Mouse (Mus musculus) heart, embryonic 13.5 days (tissue): ENCODE data around the gene Hbq1b. TPM values are rescaled to one million over a fixed set of nuclear protein-coding genes. Genes with fewer than 3 reads are reported as not detected.
A peak's percentile ranks its signal among the peaks of the same experiment; 100 is the strongest.

Experiments
- ATAC-seq: fragments of 200-750 bp; cut with Nextera tagmentation; 2 replicates; pipeline ENCODE4 v1.8.0; 2017; ENCODE audit warnings: moderate TSS enrichment; ENCODE audit not compliant: insufficient number of reproducible peaks, low FRiP score, low TSS enrichment; ENCODE audit errors: extremely low read depth
- H3K27ac ChIP-seq: fragments of 300-500 bp; sonication (generic); replicated peaks from 2 replicates; pipeline ENCODE4 v1.5.1; 2015; ENCODE audit warnings: moderate library complexity, mild to moderate bottlenecking, inconsistent platforms
- H3K27me3 ChIP-seq: fragments of 300-500 bp; sonication (generic); replicated peaks from 2 replicates; pipeline ENCODE4 v1.6.1; 2015; ENCODE audit warnings: mild to moderate bottlenecking, inconsistent platforms
- H3K36me3 ChIP-seq: fragments of 300-500 bp; sonication (generic); 2 replicates; pipeline ENCODE4 v1.6.1; 2015; ENCODE audit warnings: mild to moderate bottlenecking, inconsistent platforms
- H3K4me1 ChIP-seq: fragments of 300-500 bp; sonication (generic); 2 replicates; pipeline ENCODE4 v1.6.1; 2015; ENCODE audit warnings: inconsistent platforms
- H3K4me2 ChIP-seq: fragments of 300-500 bp; sonication (generic); 2 replicates; pipeline ENCODE4 v1.6.1; 2015; ENCODE audit warnings: inconsistent platforms, mild to moderate bottlenecking, moderate library complexity
- H3K4me3 ChIP-seq: fragments of 300-500 bp; sonication (generic); 2 replicates; pipeline ENCODE4 v1.5.1; 2015; ENCODE audit warnings: moderate library complexity, mild to moderate bottlenecking, inconsistent platforms
- H3K9ac ChIP-seq: fragments of 300-500 bp; sonication (generic); 2 replicates; pipeline ENCODE4 v1.6.1; 2015; ENCODE audit warnings: inconsistent platforms, mild to moderate bottlenecking, moderate library complexity
- H3K9me3 ChIP-seq: fragments of 300-500 bp; sonication (generic); 2 replicates; pipeline ENCODE4 v1.6.1; 2016; ENCODE audit warnings: inconsistent platforms
- WGBS: fragments of 180-500 bp; shearing (Covaris S2); methylation state at CpG from one replicate; pipeline ENCODE4 v1.1.7; 2015; ENCODE audit warnings: mixed read lengths; 5-methylcytosine and 5-hydroxymethylcytosine counted together
- polyA plus RNA-seq: library from polyadenylated mRNA; unstranded; fragments of >200 nt; fragmentation: Nextera tagmentation; extraction: Ambion mirVana; gene quantifications from 2 replicates; pipeline ENCODE4 v1.2.1, GENCODE M21; 2015

The Hbq1b gene
- polyA plus RNA-seq, 1 experiment from 2014 or later, result 10.0 TPM

GRCm38 (mm10) chr11:32302824-32303419, 16.2 kb downstream of the Hbq1b start:
- no peaks in the 10 kb centered on the region for H3K36me3 ChIP-seq
- H3K27ac ChIP-seq, result no peak overlapping the region
- no peak overlapping the region for H3K4me3 ChIP-seq
- H3K4me2 ChIP-seq, result no peak overlapping the region
- ATAC-seq, result no peak
- no peaks in the 10 kb centered on the region for H3K9me3 ChIP-seq
- peaks cover 42% of the 10 kb centered on the region for H3K27me3 ChIP-seq
- H3K4me1 ChIP-seq, result no peaks in the 10 kb centered on the region
- no peak overlapping the region for H3K9ac ChIP-seq
- 33% methylated on average over 2 of the region's 2 CpGs for WGBS

- Histone ChIP-seq H3K4me2 (no peak overlapping the region), H3K9ac (no peak overlapping the region), H3K4me3 (no peak overlapping the region), H3K36me3 (no peaks in the 10 kb centered on the region), H3K9me3 (no peaks in the 10 kb centered on the region), H3K27me3 (peaks cover 42% of the 10 kb centered on the region), H3K4me1 (no peaks in the 10 kb centered on the region), H3K27ac (no peak overlapping the region)
- no peak for ATAC-seq
- 70% methylated on average over 1 of the region's 1 CpGs for WGBS
These were observed 16.7 kb downstream of the Hbq1b start for GRCm38 (mm10) chr11:32303455-32303854.

- H3K4me2 ChIP-seq, result no peak overlapping the region
- no peak overlapping the region for H3K27ac ChIP-seq
- H3K4me3 ChIP-seq, result no peak overlapping the region
- 0 out of 2 replicates have a peak, but pooled peaks cover 7% of the 10 kb centered on the region for H3K4me1 ChIP-seq
- H3K36me3 ChIP-seq, result no peaks in the 10 kb centered on the region
- no peak overlapping the region for H3K9ac ChIP-seq
- no peaks in the 10 kb centered on the region for H3K9me3 ChIP-seq
- 65% methylated on average over 1 of the region's 1 CpGs for WGBS
- H3K27me3 ChIP-seq, result peaks cover 31% of the 10 kb centered on the region
- no peak for ATAC-seq
These were observed 20.2 kb downstream of the Hbq1b start for GRCm38 (mm10) chr11:32307006-32307405.

- 0 out of 2 replicates have a peak, but pooled peaks cover 7% of the 10 kb centered on the region for H3K4me1 ChIP-seq
- no peak overlapping the region for H3K4me3 ChIP-seq
- no peak overlapping the region for H3K4me2 ChIP-seq
- no peaks in the 10 kb centered on the region for H3K9me3 ChIP-seq
- no peak overlapping the region for H3K9ac ChIP-seq
- no peak overlapping the region for H3K27ac ChIP-seq
- no peak for ATAC-seq
- H3K27me3 ChIP-seq, result peaks cover 8% of the 10 kb centered on the region; the same call in 1 of the 2 replicates
- H3K36me3 ChIP-seq, result no peaks in the 10 kb centered on the region
- WGBS, result 55% methylated on average over 4 of the region's 4 CpGs
These were observed 22.7 kb downstream of the Hbq1b start for GRCm38 (mm10) chr11:32309446-32309845.

GRCm38 (mm10) chr11:32309928-32310327, 23.2 kb downstream of the Hbq1b start:
- peaks cover 8% of the 10 kb centered on the region; the same call in 1 of the 2 replicates for H3K27me3 ChIP-seq
- no peak for ATAC-seq
- H3K4me3 ChIP-seq, result no peak overlapping the region
- H3K9me3 ChIP-seq, result no peaks in the 10 kb centered on the region
- H3K36me3 ChIP-seq, result no peaks in the 10 kb centered on the region
- H3K9ac ChIP-seq, result no peak overlapping the region
- 62% methylated on average over 3 of the region's 3 CpGs for WGBS
- H3K27ac ChIP-seq, result no peak overlapping the region
- H3K4me2 ChIP-seq, result no peak overlapping the region
- H3K4me1 ChIP-seq, result 0 out of 2 replicates have a peak, but pooled peaks cover 7% of the 10 kb centered on the region

DNA sequence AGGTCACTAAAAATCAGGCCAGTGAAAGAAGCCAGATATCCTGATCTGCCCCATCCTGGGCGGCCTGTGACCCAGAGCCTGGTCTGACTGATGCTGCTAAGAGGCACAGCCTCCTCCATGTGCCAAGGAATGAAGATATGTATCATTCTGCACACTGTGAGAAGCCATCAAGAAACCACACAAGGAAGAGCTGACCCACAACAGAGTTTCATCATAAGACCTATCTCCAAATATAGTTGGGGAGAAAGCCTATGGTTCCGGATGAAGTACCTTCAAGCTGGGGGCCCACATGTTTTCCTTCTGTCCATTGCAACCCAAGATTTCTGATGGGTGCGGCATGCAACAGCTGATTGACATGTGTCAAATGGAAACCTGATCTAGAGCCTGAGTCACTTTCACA, 29.2 kb downstream of the Hbq1b start:
- no peak for ATAC-seq
- no peak overlapping the region for H3K4me3 ChIP-seq
- H3K9ac ChIP-seq, result no peak overlapping the region
- H3K27ac ChIP-seq, result no peak overlapping the region
- 72% methylated on average over 3 of the region's 3 CpGs for WGBS
- H3K4me1 ChIP-seq, result no peaks in the 10 kb centered on the region
- H3K4me2 ChIP-seq, result no peak overlapping the region
- no peaks in the 10 kb centered on the region for H3K9me3 ChIP-seq
- H3K27me3 ChIP-seq, result peaks cover 23% of the 10 kb centered on the region; the same call in 1 of the 2 replicates
- no peaks in the 10 kb centered on the region for H3K36me3 ChIP-seq

DNA sequence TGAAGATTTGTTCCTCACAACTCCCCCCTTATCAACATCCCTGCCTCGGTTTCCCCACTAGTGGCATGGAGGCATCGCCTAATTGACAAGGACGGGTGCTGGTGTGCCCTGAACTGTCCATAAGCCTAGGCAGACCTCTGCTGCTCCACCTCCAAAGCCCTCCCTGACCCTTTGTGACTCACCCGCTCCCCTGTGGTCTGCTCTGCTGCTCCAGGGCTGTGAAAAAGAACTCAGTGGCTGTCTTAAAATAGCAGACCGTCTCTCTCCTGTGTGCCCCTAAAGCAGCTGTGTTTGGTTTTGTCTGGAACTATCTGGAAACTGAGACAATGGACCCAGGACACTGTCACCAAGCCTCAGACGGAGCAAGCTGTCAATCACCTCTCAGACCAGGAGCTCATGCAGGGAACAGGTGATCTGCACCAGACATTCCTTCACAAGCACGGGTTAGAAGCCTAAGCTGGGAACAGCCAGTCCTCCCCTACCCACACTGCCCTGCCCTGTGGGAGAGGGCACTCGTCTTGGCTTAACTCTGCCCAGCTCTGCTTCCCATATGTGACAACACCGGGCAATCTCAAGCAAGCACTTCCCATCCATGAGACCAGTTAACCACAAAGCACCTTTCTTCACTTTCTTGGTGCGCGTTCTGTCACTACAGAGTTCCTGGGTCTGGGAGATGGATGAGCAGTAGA, 33.9 kb downstream of the Hbq1b start:
- Histone ChIP-seq H3K4me2 (no peak overlapping the region), H3K4me1 (0 out of 2 replicates have a peak, but pooled peaks cover 4% of the 10 kb centered on the region), H3K27me3 (peaks cover 13% of the 10 kb centered on the region; the same call in 1 of the 2 replicates), H3K9ac (no peak overlapping the region), H3K27ac (no peak overlapping the region), H3K9me3 (no peaks in the 10 kb centered on the region), H3K4me3 (no peak overlapping the region), H3K36me3 (no peaks in the 10 kb centered on the region)
- 50% methylated on average over 11 of the region's 11 CpGs for WGBS
- ATAC-seq, result no peak

- no peak for ATAC-seq
- no peak overlapping the region for H3K4me2 ChIP-seq
- WGBS, result 32% methylated on average over 8 of the region's 8 CpGs
- H3K27me3 ChIP-seq, result 0 out of 2 replicates have a peak, but pooled peaks cover 14% of the 10 kb centered on the region
- H3K4me3 ChIP-seq, result no peak overlapping the region
- H3K9ac ChIP-seq, result no peak overlapping the region
- no peaks in the 10 kb centered on the region for H3K9me3 ChIP-seq
- H3K36me3 ChIP-seq, result no peaks in the 10 kb centered on the region
- H3K4me1 ChIP-seq, result 0 out of 2 replicates have a peak, but pooled peaks cover 4% of the 10 kb centered on the region
- no peak overlapping the region for H3K27ac ChIP-seq
These were observed 34.4 kb downstream of the Hbq1b start for GRCm38 (mm10) chr11:32321196-32321565.

DNA sequence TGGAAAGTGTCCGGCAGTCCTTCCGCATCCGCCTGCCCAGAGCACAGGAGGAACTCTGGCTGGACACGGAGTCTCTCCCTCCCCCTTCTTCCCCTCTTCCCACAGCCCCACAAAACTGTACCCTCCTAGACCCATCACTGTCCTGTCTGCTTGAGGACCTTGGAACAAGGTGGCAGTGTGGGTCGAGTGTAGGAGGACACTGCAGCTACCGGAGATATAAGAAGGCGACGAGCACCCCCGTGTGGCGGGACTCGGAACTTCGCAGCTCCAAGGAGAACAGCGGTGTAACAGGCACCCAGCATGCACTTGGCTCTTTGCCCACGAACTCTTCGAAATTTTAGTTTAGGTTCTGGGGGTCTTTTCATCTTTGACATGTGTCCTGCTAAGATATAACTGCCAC, 37.8 kb downstream of the Hbq1b start:
- H3K27me3 ChIP-seq, result 0 out of 2 replicates have a peak, but pooled peaks cover 13% of the 10 kb centered on the region
- WGBS, result 10% methylated on average over 15 of the region's 15 CpGs
- H3K4me3 ChIP-seq, result peak overlapping the region; percentile 23; the same call in 1 of the 2 replicates
- H3K27ac ChIP-seq, result no peak overlapping the region
- H3K9ac ChIP-seq, result peak overlapping the region; percentile 41
- no peaks in the 10 kb centered on the region for H3K9me3 ChIP-seq
- H3K36me3 ChIP-seq, result no peaks in the 10 kb centered on the region
- ATAC-seq, result no peak
- peak overlapping the region; percentile 55 for H3K4me2 ChIP-seq
- 0 out of 2 replicates have a peak, but pooled peaks cover 4% of the 10 kb centered on the region for H3K4me1 ChIP-seq

GRCm38 (mm10) chr11:32331075-32331474, 44.3 kb downstream of the Hbq1b start:
- Histone ChIP-seq H3K27ac (peak overlapping the region; percentile 51; the same call in 1 of the 2 replicates), H3K9me3 (no peaks in the 10 kb centered on the region; the same call in 1 of the 2 replicates), H3K4me2 (0 out of 2 replicates have a peak overlapping the region, but pooled peaks have one; percentile 1), H3K27me3 (0 out of 2 replicates have a peak, but pooled peaks cover 4% of the 10 kb centered on the region), H3K4me1 (peaks cover 17% of the 10 kb centered on the region), H3K4me3 (no peak overlapping the region), H3K36me3 (no peaks in the 10 kb centered on the region), H3K9ac (no peak overlapping the region)
- 61% methylated on average over 6 of the region's 6 CpGs for WGBS
- ATAC-seq, result no peak

DNA sequence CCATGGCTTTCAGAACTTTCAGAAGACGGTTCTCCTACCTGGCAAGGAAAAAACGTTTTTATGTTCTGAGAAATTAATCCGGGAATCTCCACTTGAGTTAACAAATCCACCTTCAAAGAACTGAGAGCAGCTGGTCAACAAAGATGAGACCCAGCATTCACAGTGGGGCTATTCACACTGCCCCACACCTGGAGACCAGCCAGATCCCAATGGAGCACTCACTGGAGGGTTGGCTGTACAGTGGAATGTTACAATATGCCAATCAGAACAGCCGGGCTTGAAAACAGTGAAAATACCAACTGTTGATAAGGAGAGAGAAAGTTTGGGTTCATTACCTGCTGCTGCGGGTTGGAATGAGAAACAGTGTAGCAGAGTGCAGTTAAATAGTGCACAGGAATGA, 45.1 kb downstream of the Hbq1b start:
- Histone ChIP-seq H3K4me1 (peaks cover 17% of the 10 kb centered on the region), H3K27ac (0 out of 2 replicates have a peak overlapping the region, but pooled peaks have one; percentile 8), H3K36me3 (no peaks in the 10 kb centered on the region), H3K4me2 (no peak overlapping the region), H3K4me3 (no peak overlapping the region), H3K27me3 (0 out of 2 replicates have a peak, but pooled peaks cover 3% of the 10 kb centered on the region), H3K9me3 (peaks cover 4% of the 10 kb centered on the region), H3K9ac (no peak overlapping the region)
- ATAC-seq, result no peak
- WGBS, result 43% methylated on average over 5 of the region's 5 CpGs
